Mouse (Mus musculus): ENCODE data around the gene Dnaic2. TPM values are rescaled to one million over a fixed set of nuclear protein-coding genes. Genes with fewer than 3 reads are reported as not detected.

Dnaic2 gene
- polyA plus RNA-seq (2011; ENCODE audit: insufficient read depth, insufficient read length, low read depth, missing spikeins), result 1.3 and 1.7 TPM in 2 replicates

DNA sequence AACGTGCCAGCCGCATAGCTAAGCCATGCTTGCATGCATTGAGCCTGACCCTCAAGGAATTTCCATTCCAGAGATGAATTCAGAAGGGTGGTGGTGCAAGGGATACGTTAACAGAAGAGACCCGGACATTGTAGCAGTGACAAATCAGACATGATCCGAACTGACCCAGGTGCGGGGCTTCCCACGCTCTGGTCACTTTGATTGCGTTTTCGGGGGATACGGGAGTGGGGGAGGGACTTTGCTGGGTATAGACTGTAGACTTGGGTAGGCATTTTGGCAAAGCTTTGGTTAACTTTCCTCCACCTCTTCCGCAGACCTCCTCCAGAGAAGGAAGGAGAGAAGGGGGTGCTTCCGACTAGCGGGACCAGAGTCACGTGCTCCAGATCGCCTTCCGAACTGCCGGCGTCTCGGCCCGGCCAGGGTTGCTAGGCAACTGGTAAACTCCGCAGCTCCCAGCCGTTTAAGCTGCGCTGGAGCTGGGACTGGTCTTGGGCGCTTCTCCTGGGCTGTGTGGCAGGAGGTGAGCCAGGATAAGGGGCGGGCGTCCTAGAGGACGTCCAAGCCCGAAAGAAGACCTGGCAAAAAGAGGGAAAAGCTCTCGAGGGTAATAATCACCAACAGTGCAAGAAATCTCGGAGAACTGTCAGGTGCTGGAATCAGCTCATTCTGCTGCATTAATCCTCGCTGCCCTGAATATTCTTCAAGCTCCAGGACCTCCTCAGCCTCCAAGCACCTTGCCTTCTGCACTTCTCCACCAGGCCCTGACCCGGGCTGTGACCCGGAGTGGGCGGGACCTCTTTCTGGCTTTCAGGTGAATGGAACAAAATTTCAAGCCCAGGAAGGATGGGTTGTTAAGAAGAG is at the start of gene Dnaic2:
Dnaic2 (plus strand) TSS at position 444 of the 861 bp plus-strand sequence.
- H3K9ac ChIP-seq (ENCODE audit: low read depth, poor library complexity, severe bottlenecking), result peak within 1 kb of the TSS; percentile 17; the same call in 1 of the 2 replicates
- no peaks in the 10 kb centered on the region for H3K27me3 ChIP-seq (ENCODE audit: control insufficient read depth, insufficient read depth, low read length, poor library complexity, severe bottlenecking)
- H3K4me1 ChIP-seq (ENCODE audit: control insufficient read depth, insufficient read depth, low read length), result no peaks in the 10 kb centered on the region
- 0 out of 2 replicates have a peak within 1 kb of the TSS, but pooled peaks have one; percentile 30 for H3K4me3 ChIP-seq (ENCODE audit: low read depth, low read length)
- no peak within 1 kb of the TSS for H3K27ac ChIP-seq (ENCODE audit: insufficient read depth, low read length)
- H3K9me3 ChIP-seq (replicated peaks; ENCODE audit: control insufficient read depth, insufficient read depth, low read length, poor library complexity, severe bottlenecking), result no peaks in the 10 kb centered on the region
- no peak for TF ChIP-seq POLR2A (IDR thresholded peaks at IDR 0.05; ENCODE audit: insufficient read depth, low read length)
- TF ChIP-seq CTCF (IDR thresholded peaks at IDR 0.05; ENCODE audit: low read depth, low read length), result no peak
- TF ChIP-seq EP300 (IDR thresholded peaks at IDR 0.05; ENCODE audit: insufficient read depth, low read depth, low read length), result no peak
- no peaks in the 10 kb centered on the region for H3K36me3 ChIP-seq (ENCODE audit: control insufficient read depth, insufficient read depth, low read length, poor library complexity, severe bottlenecking)

DNA sequence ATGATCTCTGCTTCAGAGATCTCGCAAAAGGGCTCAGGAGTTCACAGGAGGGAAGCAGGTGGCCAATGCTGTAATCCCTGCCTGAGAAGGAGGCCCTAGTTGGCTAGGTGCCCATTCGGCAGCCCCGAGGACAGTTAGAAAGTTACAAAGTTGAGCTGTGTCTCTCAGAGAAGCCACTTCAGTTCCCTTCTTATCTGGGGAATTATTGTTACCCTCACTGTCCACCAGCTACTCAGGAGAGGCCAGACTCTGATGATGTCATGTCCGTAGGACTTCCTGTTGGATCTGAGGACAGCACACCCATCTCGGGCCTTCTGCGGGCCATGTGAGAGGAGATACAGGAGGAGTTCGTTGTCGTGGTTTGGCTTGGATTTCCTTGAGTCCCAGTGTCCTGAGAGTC is 47.6 kb upstream of the Dnaic2 start:
- Histone ChIP-seq H3K36me3 (ENCODE audit: control insufficient read depth, insufficient read depth, low read length, poor library complexity, severe bottlenecking) (no peaks in the 10 kb centered on the region), H3K4me1 (ENCODE audit: control insufficient read depth, insufficient read depth, low read length) (peaks cover 2% of the 10 kb centered on the region), H3K27me3 (ENCODE audit: control insufficient read depth, insufficient read depth, low read length, poor library complexity, severe bottlenecking) (no peaks in the 10 kb centered on the region), H3K9me3 (replicated peaks; ENCODE audit: control insufficient read depth, insufficient read depth, low read length, poor library complexity, severe bottlenecking) (no peaks in the 10 kb centered on the region), H3K4me3 (ENCODE audit: low read depth, low read length) (no peak overlapping the region), H3K9ac (ENCODE audit: low read depth, poor library complexity, severe bottlenecking) (no peak overlapping the region), H3K27ac (ENCODE audit: insufficient read depth, low read length) (no peak overlapping the region)
- TF ChIP-seq POLR2A (IDR thresholded peaks at IDR 0.05; ENCODE audit: insufficient read depth, low read length) (no peak), EP300 (IDR thresholded peaks at IDR 0.05; ENCODE audit: insufficient read depth, low read depth, low read length) (no peak), CTCF (IDR thresholded peaks at IDR 0.05; ENCODE audit: low read depth, low read length) (no peak)

DNA sequence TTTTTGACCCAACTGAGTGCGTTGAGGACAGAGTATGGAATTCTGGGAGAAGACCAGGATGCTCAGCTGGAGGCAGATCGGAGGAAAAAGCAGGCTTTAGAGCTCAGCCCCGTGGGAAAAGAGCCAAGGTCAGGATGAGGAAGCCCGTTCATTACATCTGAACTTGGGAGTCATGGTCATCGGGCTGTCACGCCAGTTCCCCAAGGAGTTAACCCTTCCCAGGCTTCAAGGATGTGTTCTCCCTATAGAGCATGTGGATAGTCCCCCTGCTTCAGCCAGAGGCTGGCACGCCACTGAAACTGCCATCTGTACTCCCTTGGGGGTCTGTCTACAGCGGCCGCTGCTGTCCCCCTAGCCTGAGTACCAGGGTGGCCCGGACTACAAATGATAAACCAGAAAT is 46.9 kb upstream of the Dnaic2 start:
- TF ChIP-seq EP300 (IDR thresholded peaks at IDR 0.05; ENCODE audit: insufficient read depth, low read depth, low read length) (no peak), POLR2A (IDR thresholded peaks at IDR 0.05; ENCODE audit: insufficient read depth, low read length) (no peak), CTCF (IDR thresholded peaks at IDR 0.05; ENCODE audit: low read depth, low read length) (no peak)
- no peak overlapping the region for H3K9ac ChIP-seq (ENCODE audit: low read depth, poor library complexity, severe bottlenecking)
- H3K9me3 ChIP-seq (replicated peaks; ENCODE audit: control insufficient read depth, insufficient read depth, low read length, poor library complexity, severe bottlenecking), result no peaks in the 10 kb centered on the region
- H3K4me3 ChIP-seq (ENCODE audit: low read depth, low read length), result no peak overlapping the region
- H3K36me3 ChIP-seq (ENCODE audit: control insufficient read depth, insufficient read depth, low read length, poor library complexity, severe bottlenecking), result no peaks in the 10 kb centered on the region
- H3K27me3 ChIP-seq (ENCODE audit: control insufficient read depth, insufficient read depth, low read length, poor library complexity, severe bottlenecking), result no peaks in the 10 kb centered on the region
- peaks cover 4% of the 10 kb centered on the region for H3K4me1 ChIP-seq (ENCODE audit: control insufficient read depth, insufficient read depth, low read length)
- H3K27ac ChIP-seq (ENCODE audit: insufficient read depth, low read length), result no peak overlapping the region

DNA sequence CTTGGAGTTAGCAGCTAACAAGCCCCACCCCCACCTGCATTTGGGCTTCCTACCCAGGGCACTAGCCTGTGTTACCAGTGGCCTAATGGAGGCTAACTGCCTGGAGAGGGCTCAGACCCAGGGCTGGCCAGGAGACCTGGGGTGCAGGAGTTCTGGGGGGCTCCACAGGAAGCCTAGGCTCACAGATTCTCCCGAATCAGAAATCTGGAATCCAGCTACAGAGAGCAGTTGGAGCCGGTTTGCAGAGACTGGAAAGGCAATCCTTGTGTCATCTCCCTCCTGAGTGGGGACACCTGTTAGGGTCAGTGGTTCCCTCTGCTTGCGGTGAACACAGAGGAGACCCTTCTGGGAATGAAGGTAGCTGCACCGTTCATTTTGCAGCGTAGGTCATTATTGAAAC is 46.2 kb upstream of the Dnaic2 start:
- no peak overlapping the region for H3K27ac ChIP-seq (ENCODE audit: insufficient read depth, low read length)
- no peak overlapping the region for H3K9ac ChIP-seq (ENCODE audit: low read depth, poor library complexity, severe bottlenecking)
- peaks cover 4% of the 10 kb centered on the region for H3K4me1 ChIP-seq (ENCODE audit: control insufficient read depth, insufficient read depth, low read length)
- H3K9me3 ChIP-seq (replicated peaks; ENCODE audit: control insufficient read depth, insufficient read depth, low read length, poor library complexity, severe bottlenecking), result no peaks in the 10 kb centered on the region
- no peaks in the 10 kb centered on the region for H3K36me3 ChIP-seq (ENCODE audit: control insufficient read depth, insufficient read depth, low read length, poor library complexity, severe bottlenecking)
- TF ChIP-seq POLR2A (IDR thresholded peaks at IDR 0.05; ENCODE audit: insufficient read depth, low read length), result no peak
- no peak for TF ChIP-seq EP300 (IDR thresholded peaks at IDR 0.05; ENCODE audit: insufficient read depth, low read depth, low read length)
- no peak for TF ChIP-seq CTCF (IDR thresholded peaks at IDR 0.05; ENCODE audit: low read depth, low read length)
- H3K4me3 ChIP-seq (ENCODE audit: low read depth, low read length), result no peak overlapping the region
- H3K27me3 ChIP-seq (ENCODE audit: control insufficient read depth, insufficient read depth, low read length, poor library complexity, severe bottlenecking), result no peaks in the 10 kb centered on the region

DNA sequence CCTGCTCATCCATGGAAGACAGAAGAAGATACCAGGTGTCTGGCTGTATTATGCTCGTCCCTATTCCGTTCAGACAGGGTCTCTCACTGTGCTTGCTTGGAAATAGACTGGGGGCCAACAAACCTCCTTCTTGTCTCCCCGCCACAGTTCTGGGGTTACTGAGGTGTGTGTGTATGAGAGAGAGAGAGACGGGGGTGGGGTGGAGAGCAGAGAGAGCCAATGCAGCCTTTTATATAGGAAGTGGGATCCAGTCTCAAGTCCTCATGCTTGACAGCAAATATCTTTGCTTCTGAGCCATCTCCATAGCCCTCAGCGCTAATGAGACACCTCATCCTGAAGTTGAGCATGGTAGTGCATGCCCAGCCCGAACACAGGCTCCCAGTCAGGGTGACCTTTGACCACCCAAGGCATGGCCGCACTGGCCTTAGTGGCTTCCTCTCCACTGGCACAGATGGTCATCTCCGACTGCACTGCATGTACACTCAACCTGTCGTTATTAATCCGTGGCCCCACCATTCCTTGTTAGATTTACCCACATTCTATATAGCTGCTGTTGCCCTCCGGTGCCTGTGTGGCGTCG is 44.8 kb upstream of the Dnaic2 start:
- Histone ChIP-seq H3K27me3 (ENCODE audit: control insufficient read depth, insufficient read depth, low read length, poor library complexity, severe bottlenecking) (no peaks in the 10 kb centered on the region), H3K27ac (ENCODE audit: insufficient read depth, low read length) (no peak overlapping the region), H3K9me3 (replicated peaks; ENCODE audit: control insufficient read depth, insufficient read depth, low read length, poor library complexity, severe bottlenecking) (no peaks in the 10 kb centered on the region), H3K36me3 (ENCODE audit: control insufficient read depth, insufficient read depth, low read length, poor library complexity, severe bottlenecking) (no peaks in the 10 kb centered on the region), H3K4me3 (ENCODE audit: low read depth, low read length) (no peak overlapping the region), H3K4me1 (ENCODE audit: control insufficient read depth, insufficient read depth, low read length) (peaks cover 9% of the 10 kb centered on the region), H3K9ac (ENCODE audit: low read depth, poor library complexity, severe bottlenecking) (no peak overlapping the region)
- TF ChIP-seq EP300 (IDR thresholded peaks at IDR 0.05; ENCODE audit: insufficient read depth, low read depth, low read length), result no peak
- TF ChIP-seq CTCF (IDR thresholded peaks at IDR 0.05; ENCODE audit: low read depth, low read length), result no peak
- no peak for TF ChIP-seq POLR2A (IDR thresholded peaks at IDR 0.05; ENCODE audit: insufficient read depth, low read length)
